Mouse (Mus musculus): ENCODE data around the gene Tnks1bp1. TPM values are rescaled to one million over a fixed set of nuclear protein-coding genes. Genes with fewer than 3 reads are reported as not detected.
A peak's percentile ranks its signal among the peaks of the same experiment; 100 is the strongest.

Gene Tnks1bp1
- polyA plus RNA-seq, 1 experiment from 2014 or later, result 43.9 TPM

GRCm38 (mm10) chr2:85047081-85047480 lies 741 bp upstream of the Tnks1bp1 start:
- 53% methylated on average over 10 of the region's 10 CpGs for WGBS
- no peak for ATAC-seq (ENCODE audit: low FRiP score, low read depth)
- Histone ChIP-seq H3K9ac (peak overlapping the region; percentile 87), H3K4me2 (replicated peaks) (peak overlapping the region; percentile 85), H3K27ac (peak overlapping the region; percentile 33; the same call in 1 of the 2 replicates), H3K27me3 (no peaks in the 10 kb centered on the region), H3K36me3 (peaks cover 59% of the 10 kb centered on the region), H3K4me1 (peaks cover 43% of the 10 kb centered on the region), H3K4me3 (peak overlapping the region; percentile 72), H3K9me3 (no peaks in the 10 kb centered on the region)

DNA sequence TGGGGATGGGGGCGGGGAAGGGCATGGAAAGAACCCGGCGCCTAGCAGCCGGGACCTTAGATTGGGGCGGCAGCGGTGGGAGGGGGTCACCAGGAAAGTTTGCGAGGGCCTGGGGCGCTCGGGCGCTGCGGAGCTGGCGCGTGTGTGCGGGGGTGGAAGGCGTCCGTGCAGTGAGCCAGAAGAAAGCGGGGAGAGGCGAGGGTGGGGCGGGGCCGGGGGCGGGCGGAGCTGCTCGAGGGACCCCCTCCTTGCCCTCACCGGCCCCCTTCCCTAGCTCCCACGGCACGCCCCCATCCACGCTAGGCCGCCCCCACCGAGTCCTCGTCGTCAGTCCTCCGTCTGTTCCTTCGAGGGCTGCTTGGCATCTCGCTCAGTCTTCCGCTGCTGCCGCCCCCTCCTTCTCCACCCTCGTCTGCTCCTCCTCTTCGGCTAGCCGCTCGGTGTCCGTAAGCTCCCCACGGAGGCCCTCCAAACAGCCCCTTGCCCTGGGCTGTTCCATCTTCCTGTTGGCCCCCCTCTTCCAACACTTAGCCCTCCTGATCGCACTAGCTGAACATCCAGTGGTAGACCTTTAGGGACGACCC lies 438 bp downstream of the Tnks1bp1 start:
- Histone ChIP-seq H3K4me1 (peaks cover 47% of the 10 kb centered on the region), H3K27ac (peak overlapping the region; percentile 94), H3K9ac (peak overlapping the region; percentile 87), H3K36me3 (peaks cover 59% of the 10 kb centered on the region), H3K4me3 (peak overlapping the region; percentile 72), H3K9me3 (no peaks in the 10 kb centered on the region), H3K4me2 (replicated peaks) (peak overlapping the region; percentile 85), H3K27me3 (no peaks in the 10 kb centered on the region)
- peak; percentile 66 for ATAC-seq (ENCODE audit: low FRiP score, low read depth)
- WGBS, result under 1% methylated on average over 39 of the region's 44 CpGs

DNA sequence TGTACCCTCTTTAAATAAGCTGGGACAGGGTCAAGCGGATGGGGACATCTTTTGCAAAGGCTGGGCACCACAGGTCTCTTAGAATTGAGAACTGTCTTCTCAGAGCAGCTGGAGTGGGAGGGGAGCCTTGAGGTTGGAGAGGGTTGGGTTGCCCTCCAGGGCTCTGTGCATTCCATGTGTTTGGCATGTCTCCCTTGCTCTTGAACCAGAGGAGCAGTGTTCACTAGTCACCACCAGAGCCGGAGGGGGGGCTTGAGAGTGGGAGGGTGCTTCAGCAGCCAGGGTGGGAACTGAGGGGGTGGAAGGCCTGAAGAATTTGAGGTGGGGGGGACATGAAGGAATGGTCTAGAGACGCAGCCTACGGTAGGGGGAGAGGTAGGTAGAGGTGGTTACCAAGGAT lies 1.5 kb downstream of the Tnks1bp1 start:
- ATAC-seq (ENCODE audit: low FRiP score, low read depth), result no peak
- Histone ChIP-seq H3K9me3 (no peaks in the 10 kb centered on the region), H3K27ac (peak overlapping the region; percentile 94), H3K27me3 (no peaks in the 10 kb centered on the region), H3K9ac (peak overlapping the region; percentile 87), H3K4me2 (replicated peaks) (peak overlapping the region; percentile 85), H3K36me3 (peaks cover 59% of the 10 kb centered on the region), H3K4me1 (peaks cover 47% of the 10 kb centered on the region), H3K4me3 (peak overlapping the region; percentile 72)
- WGBS, result 72% methylated on average over 4 of the region's 4 CpGs

- Histone ChIP-seq H3K9me3 (no peaks in the 10 kb centered on the region), H3K4me2 (replicated peaks) (peak overlapping the region; percentile 85), H3K4me1 (peaks cover 47% of the 10 kb centered on the region), H3K36me3 (peaks cover 60% of the 10 kb centered on the region), H3K27me3 (no peaks in the 10 kb centered on the region), H3K9ac (peak overlapping the region; percentile 59), H3K4me3 (peak overlapping the region; percentile 72), H3K27ac (peak overlapping the region; percentile 94)
- ATAC-seq (ENCODE audit: low FRiP score, low read depth), result peak; percentile 57
- 3% methylated on average over 9 of the region's 10 CpGs for WGBS
Measured at GRCm38 (mm10) chr2:85050001-85050634, 2.3 kb downstream of the Tnks1bp1 start.

DNA sequence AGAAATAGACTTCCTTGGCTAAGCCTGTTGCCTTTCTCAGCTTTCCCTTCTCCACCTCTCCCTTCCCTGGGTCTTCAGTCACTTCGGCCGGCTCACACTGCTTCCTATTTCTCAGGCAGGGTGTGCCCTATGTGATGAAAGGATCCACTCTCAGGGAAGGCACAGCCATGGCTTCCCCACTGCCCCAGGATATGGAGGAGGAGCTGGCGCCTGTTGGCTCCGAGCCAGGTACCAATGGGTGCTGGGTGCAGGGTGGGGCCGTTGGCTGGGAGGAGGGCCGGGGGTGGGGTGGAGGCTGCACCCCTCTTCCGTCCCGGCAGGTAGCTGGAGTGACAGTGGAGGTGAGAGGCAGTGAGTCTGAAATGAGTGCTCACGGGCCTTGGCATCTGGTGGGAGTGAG lies 2.9 kb downstream of the Tnks1bp1 start:
- 46% methylated on average over 9 of the region's 9 CpGs for WGBS
- Histone ChIP-seq H3K9ac (peak overlapping the region; percentile 59), H3K36me3 (peaks cover 60% of the 10 kb centered on the region), H3K4me1 (peaks cover 47% of the 10 kb centered on the region), H3K27me3 (no peaks in the 10 kb centered on the region), H3K27ac (peak overlapping the region; percentile 94), H3K9me3 (no peaks in the 10 kb centered on the region), H3K4me2 (replicated peaks) (peak overlapping the region; percentile 85), H3K4me3 (peak overlapping the region; percentile 72)
- ATAC-seq (ENCODE audit: low FRiP score, low read depth), result no peak

DNA sequence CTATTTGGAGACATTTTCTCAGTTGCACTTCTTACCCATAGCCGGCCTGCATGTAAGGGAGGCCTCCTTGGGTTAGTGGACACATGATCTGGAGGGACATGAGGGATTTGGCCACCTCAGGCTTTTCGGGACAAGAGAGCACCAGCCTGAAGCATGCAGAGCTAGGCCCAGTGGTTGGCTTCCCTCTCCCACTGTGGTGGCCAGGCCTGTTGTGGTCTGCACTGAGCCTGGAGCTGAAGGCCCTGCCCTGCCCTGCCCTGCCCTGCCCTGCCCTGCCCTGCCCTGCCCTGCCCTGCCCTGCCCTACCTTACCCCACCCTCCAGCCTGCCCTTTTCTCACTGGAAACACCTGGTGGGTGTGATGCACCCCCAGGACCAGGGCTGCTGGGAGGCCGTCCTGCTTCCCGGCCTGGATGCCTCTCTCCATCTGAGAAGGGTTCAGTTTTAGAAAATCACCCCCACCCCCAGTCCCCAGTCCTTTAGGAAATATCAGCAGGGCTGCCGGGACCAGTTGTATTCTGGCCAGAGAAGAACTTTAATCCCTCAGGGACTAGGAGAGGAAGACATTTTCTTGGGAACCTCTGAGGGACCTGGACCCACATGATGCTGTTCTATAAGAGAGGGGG lies 5.5 kb downstream of the Tnks1bp1 start:
- Histone ChIP-seq H3K9me3 (no peaks in the 10 kb centered on the region), H3K36me3 (peaks cover 69% of the 10 kb centered on the region), H3K4me1 (peaks cover 34% of the 10 kb centered on the region), H3K4me3 (no peak overlapping the region), H3K9ac (no peak overlapping the region; the same call in 1 of the 2 replicates), H3K27me3 (no peaks in the 10 kb centered on the region), H3K27ac (no peak overlapping the region), H3K4me2 (replicated peaks) (no peak overlapping the region)
- 87% methylated on average over 5 of the region's 5 CpGs for WGBS
- no peak for ATAC-seq (ENCODE audit: low FRiP score, low read depth)

DNA sequence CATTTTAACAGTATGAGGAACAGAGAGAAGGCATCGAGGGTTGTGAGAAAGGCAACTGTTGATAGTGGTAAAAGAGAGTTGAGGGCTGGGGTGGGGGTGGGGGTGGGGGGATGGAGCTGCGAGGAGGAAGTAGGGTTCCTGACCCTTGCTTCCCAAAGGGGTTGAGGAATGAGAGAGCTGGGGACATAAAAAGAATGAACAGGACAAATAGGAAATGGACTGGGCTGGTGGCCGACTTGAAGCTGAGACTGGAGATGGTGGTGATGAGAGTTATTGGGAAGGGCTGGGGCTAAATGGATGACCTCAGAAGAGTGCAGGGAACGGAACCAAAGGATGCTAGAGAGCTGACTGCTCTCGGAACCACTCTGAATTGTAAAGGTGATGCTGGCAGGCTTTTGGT lies 8.9 kb downstream of the Tnks1bp1 start:
- no peak for ATAC-seq (ENCODE audit: low FRiP score, low read depth)
- H3K4me2 ChIP-seq (replicated peaks), result no peak overlapping the region
- no peaks in the 10 kb centered on the region for H3K9me3 ChIP-seq
- H3K27ac ChIP-seq, result no peak overlapping the region
- no peaks in the 10 kb centered on the region for H3K27me3 ChIP-seq
- H3K36me3 ChIP-seq, result peaks cover 84% of the 10 kb centered on the region
- no peak overlapping the region for H3K4me3 ChIP-seq
- no peak overlapping the region for H3K9ac ChIP-seq
- WGBS, result 56% methylated on average over 5 of the region's 5 CpGs
- H3K4me1 ChIP-seq, result peaks cover 21% of the 10 kb centered on the region

GRCm38 (mm10) chr2:85059677-85060076 lies 11.9 kb downstream of the Tnks1bp1 start:
- no peak overlapping the region for H3K9ac ChIP-seq
- WGBS, result 82% methylated on average over 6 of the region's 6 CpGs
- H3K27me3 ChIP-seq, result no peaks in the 10 kb centered on the region
- peak overlapping the region; percentile 74 for H3K4me2 ChIP-seq (replicated peaks)
- H3K27ac ChIP-seq, result peak overlapping the region; percentile 82
- peaks cover 17% of the 10 kb centered on the region for H3K4me1 ChIP-seq
- ATAC-seq (ENCODE audit: low FRiP score, low read depth), result no peak
- peaks cover 84% of the 10 kb centered on the region for H3K36me3 ChIP-seq
- H3K9me3 ChIP-seq, result no peaks in the 10 kb centered on the region
- H3K4me3 ChIP-seq, result no peak overlapping the region

GRCm38 (mm10) chr2:85060591-85061060 lies 12.8 kb downstream of the Tnks1bp1 start:
- ATAC-seq (ENCODE audit: low FRiP score, low read depth), result peak; percentile 88
- no peaks in the 10 kb centered on the region for H3K27me3 ChIP-seq
- H3K4me2 ChIP-seq (replicated peaks), result peak overlapping the region; percentile 74
- H3K4me1 ChIP-seq, result peaks cover 25% of the 10 kb centered on the region
- H3K9ac ChIP-seq, result peak overlapping the region; percentile 69
- 3% methylated on average over 11 of the region's 11 CpGs for WGBS
- peaks cover 84% of the 10 kb centered on the region for H3K36me3 ChIP-seq
- no peaks in the 10 kb centered on the region for H3K9me3 ChIP-seq
- H3K27ac ChIP-seq, result peak overlapping the region; percentile 82
- H3K4me3 ChIP-seq, result peak overlapping the region; percentile 48

DNA sequence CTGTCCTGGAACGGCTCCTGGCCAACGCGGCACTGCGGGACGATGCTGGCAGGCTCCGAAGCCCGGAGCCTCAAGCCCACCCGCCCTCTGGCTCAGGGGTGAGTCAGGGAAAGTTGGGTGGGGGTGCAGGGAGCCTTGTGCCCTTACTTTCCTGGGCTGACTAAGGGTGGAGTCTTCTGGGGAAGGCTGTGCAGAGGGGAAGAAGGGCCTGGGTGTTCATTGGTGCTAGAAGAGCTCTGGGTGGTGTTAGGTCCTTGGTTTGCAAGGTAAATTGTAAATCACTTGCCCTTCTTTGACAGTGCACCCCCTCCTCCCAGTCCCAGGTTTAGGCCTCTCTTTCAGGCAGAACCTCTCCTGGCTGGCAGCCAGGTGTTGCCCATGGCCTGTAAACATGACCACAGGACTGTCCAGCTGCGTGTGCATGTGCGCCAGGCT lies 13.3 kb downstream of the Tnks1bp1 start:
- Histone ChIP-seq H3K4me2 (replicated peaks) (peak overlapping the region; percentile 74), H3K36me3 (peaks cover 84% of the 10 kb centered on the region), H3K9ac (peak overlapping the region; percentile 69), H3K4me1 (peaks cover 25% of the 10 kb centered on the region), H3K4me3 (peak overlapping the region; percentile 48), H3K27me3 (no peaks in the 10 kb centered on the region), H3K9me3 (no peaks in the 10 kb centered on the region), H3K27ac (peak overlapping the region; percentile 82)
- ATAC-seq (ENCODE audit: low FRiP score, low read depth), result peak; percentile 17; the same call in 1 of the 2 replicates
- WGBS, result 13% methylated on average over 10 of the region's 10 CpGs

DNA sequence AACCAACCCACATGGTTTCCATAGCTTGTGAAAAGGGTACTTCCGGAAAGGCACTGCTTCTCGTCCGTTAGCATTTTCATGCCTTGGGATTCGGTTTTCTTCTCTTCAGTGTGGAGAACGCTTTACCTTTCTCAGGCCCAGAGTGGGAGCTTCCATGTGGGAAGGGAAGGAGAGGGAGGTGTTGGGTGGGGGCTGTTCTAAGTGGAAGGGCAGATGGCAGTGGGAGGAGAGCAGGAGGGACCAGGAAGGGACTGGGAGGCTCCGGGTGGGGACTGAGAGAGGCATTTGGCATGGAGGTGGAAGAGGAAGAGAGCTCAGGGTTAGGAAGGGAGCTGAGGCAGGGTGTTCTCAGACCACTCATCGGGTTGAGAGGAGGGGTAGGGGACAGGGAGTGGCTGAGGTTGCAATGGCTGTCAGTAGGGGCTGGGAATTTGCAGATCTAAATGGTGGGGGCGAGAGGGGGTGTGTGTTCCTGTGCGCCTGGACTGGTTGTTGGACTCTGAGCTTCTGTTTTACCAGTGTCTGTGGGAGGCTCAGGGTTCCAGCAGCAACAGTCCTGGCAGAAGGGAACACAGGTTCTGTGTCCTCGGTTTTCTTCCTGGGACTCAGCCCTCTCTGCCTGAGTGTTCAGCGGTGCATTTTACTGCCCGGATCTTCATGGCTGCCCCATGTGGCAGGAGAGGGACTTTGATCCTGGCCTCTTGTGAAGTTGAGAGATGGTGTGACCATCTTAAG lies 17.5 kb downstream of the Tnks1bp1 start:
- 67% methylated on average over 12 of the region's 12 CpGs for WGBS
- H3K27ac ChIP-seq, result no peak overlapping the region
- H3K4me2 ChIP-seq (replicated peaks), result no peak overlapping the region
- H3K9ac ChIP-seq, result no peak overlapping the region
- H3K9me3 ChIP-seq, result no peaks in the 10 kb centered on the region
- peaks cover 63% of the 10 kb centered on the region for H3K36me3 ChIP-seq
- peaks cover 36% of the 10 kb centered on the region for H3K4me1 ChIP-seq
- no peak overlapping the region for H3K4me3 ChIP-seq
- H3K27me3 ChIP-seq, result no peaks in the 10 kb centered on the region
- no peak for ATAC-seq (ENCODE audit: low FRiP score, low read depth)

GRCm38 (mm10) chr2:85066937-85067336 lies 19.1 kb downstream of the Tnks1bp1 start:
- Histone ChIP-seq H3K4me3 (no peak overlapping the region), H3K36me3 (peaks cover 77% of the 10 kb centered on the region), H3K27ac (no peak overlapping the region), H3K27me3 (no peaks in the 10 kb centered on the region), H3K9ac (no peak overlapping the region), H3K4me2 (replicated peaks) (no peak overlapping the region), H3K9me3 (no peaks in the 10 kb centered on the region), H3K4me1 (peaks cover 25% of the 10 kb centered on the region; the same call in 1 of the 2 replicates)
- ATAC-seq (ENCODE audit: low FRiP score, low read depth), result no peak
- 92% methylated on average over 5 of the region's 5 CpGs for WGBS
